Mouse (Mus musculus): Measurements from ENCODE around the gene Mtrr. TPM values are rescaled to one million over a fixed set of nuclear protein-coding genes. Genes with fewer than 3 reads are reported as not detected.
A peak's percentile ranks its signal among the peaks of the same experiment; 100 is the strongest.

Gene Mtrr
- polyA plus RNA-seq (2015; fragmentation: Nextera tagmentation; extraction: Ambion mirVana) = 12.0 and 13.9 TPM in 2 replicates

DNA sequence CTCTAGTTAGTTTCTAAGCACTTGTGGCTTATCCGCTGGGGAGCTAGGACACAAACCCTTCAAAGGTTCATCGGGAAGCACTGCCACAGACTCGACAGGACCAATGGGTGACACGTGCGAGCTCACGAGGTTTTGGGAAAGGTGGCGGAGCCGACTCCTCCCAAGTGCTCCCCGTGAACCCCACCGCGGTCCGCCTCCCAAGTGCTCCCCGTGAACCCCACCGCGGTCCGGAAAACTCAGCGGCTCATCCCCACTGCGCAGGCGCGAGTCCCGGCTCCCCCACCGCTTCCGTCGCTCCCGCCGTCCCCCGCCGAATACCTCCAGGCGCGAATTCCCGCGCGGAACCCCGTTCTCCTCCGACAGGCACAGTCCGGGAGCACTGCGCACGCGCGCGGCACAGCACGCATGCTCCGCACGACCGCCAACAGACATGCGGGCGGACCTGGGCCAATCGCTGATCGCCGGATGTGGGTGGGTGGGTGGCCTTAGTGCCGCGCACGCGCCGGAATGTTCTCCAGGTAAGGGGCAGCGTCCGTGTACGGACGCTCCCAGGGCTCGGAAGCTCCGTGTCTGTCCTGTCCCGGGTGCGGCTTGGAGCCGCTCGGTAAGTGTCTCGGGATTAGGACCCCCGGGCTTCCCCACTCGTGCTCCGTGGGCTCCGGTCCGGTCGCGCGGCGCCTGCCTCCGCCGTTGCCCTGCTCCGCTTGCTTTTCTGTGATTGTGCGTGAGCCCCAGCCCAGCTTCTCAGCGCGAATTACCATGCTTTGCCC, at the start of gene Mtrr, which contains the start of gene Fastkd3:
Gene Mtrr (minus strand): TSS at position 403 of the 770 bp plus-strand sequence.
Gene Fastkd3 (plus strand): TSS at position 488 of the 770 bp plus-strand sequence.
- under 1% methylated on average over 80 of the region's 81 CpGs for WGBS
- DNase-seq (ENCODE audit: low spot score) (peak; percentile 96), ATAC-seq (replicated peaks; ENCODE audit: low FRiP score, low read depth) (peak; percentile 100)
- no peaks in the 10 kb centered on the region for H3K27me3 ChIP-seq (ENCODE audit: insufficient read depth, low read length)
- H3K9ac ChIP-seq (ENCODE audit: low read depth, low read length) = peak within 1 kb of the TSS; percentile 86
- TF ChIP-seq CTCF (IDR thresholded peaks at IDR 0.05; ENCODE audit: low read depth) = no peak
- peak within 1 kb of the TSS; percentile 94 for H3K4me2 ChIP-seq (ENCODE audit: low read length)
- H3K27ac ChIP-seq = peak within 1 kb of the TSS; percentile 87
- peaks cover 7% of the 10 kb centered on the region for H3K4me1 ChIP-seq (replicated peaks; ENCODE audit: insufficient read depth, low read length)
- H3K36me3 ChIP-seq (ENCODE audit: insufficient read depth, low read length) = peaks cover 27% of the 10 kb centered on the region
- H3K9me3 ChIP-seq (replicated peaks; ENCODE audit: low read length) = no peaks in the 10 kb centered on the region
- H3K4me3 ChIP-seq (replicated peaks; ENCODE audit: low read depth, low read length) = peak within 1 kb of the TSS; percentile 82

DNA sequence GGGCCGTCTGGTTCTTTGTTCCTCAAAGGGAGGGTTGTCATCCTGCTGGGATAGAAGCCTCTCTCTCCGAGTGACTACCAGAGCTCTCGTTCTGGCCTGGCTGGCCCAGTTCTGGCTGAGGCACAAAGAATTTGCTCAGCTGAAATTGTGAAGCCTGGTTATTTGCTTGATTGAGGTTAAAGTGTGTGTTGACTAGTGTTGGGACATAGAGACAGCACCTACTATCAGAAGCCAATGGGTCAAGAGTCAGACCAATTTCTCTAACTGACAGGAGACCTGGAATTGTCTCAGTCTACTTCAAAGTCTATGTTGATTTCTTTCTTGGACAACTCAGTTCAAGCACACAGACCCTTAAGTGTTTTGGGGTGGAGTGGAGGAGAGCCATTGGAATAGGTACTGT, 45.1 kb upstream of the Mtrr start:
- Histone ChIP-seq H3K4me1 (replicated peaks; ENCODE audit: insufficient read depth, low read length) (no peaks in the 10 kb centered on the region), H3K9me3 (replicated peaks; ENCODE audit: low read length) (no peaks in the 10 kb centered on the region), H3K9ac (ENCODE audit: low read depth, low read length) (no peak overlapping the region), H3K4me2 (ENCODE audit: low read length) (no peak overlapping the region), H3K27ac (no peak overlapping the region), H3K36me3 (ENCODE audit: insufficient read depth, low read length) (no peaks in the 10 kb centered on the region), H3K4me3 (replicated peaks; ENCODE audit: low read depth, low read length) (no peak overlapping the region), H3K27me3 (ENCODE audit: insufficient read depth, low read length) (no peaks in the 10 kb centered on the region)
- TF ChIP-seq CTCF (IDR thresholded peaks at IDR 0.05; ENCODE audit: low read depth) = no peak
- WGBS = 78% methylated on average over 3 of the region's 3 CpGs
- ATAC-seq (replicated peaks; ENCODE audit: low FRiP score, low read depth) (no peak), DNase-seq (ENCODE audit: low spot score) (no peak)

DNA sequence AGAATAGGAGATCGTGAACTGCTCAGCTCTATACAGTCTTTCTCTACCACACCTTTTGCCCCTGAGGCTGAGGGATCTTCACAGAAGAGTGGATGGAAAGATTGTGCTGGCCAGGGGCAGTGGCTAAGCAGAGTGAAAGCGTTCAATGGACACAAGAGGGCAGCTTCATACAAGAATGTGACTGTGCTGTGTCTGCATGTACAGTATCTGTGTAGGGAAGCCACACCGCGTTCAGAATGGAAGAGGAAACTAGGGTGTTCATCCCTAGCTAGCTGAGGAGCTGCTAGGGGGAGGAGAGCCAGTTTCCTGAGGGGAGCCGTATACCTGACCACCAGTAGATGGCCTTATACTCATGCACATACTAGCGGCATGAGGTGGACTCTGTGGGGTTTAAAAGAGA, 40.8 kb upstream of the Mtrr start:
- Histone ChIP-seq H3K4me3 (replicated peaks; ENCODE audit: low read depth, low read length) (no peak overlapping the region), H3K27ac (no peak overlapping the region), H3K4me1 (replicated peaks; ENCODE audit: insufficient read depth, low read length) (no peaks in the 10 kb centered on the region), H3K9ac (ENCODE audit: low read depth, low read length) (no peak overlapping the region), H3K27me3 (ENCODE audit: insufficient read depth, low read length) (no peaks in the 10 kb centered on the region), H3K36me3 (ENCODE audit: insufficient read depth, low read length) (no peaks in the 10 kb centered on the region), H3K9me3 (replicated peaks; ENCODE audit: low read length) (no peaks in the 10 kb centered on the region), H3K4me2 (ENCODE audit: low read length) (no peak overlapping the region)
- peak; percentile 58 for TF ChIP-seq CTCF (IDR thresholded peaks at IDR 0.05; ENCODE audit: low read depth)
- WGBS = 47% methylated on average over 6 of the region's 6 CpGs
- DNase-seq (ENCODE audit: low spot score) (peak; percentile 74), ATAC-seq (replicated peaks; ENCODE audit: low FRiP score, low read depth) (peak; percentile 36; the same call in 1 of the 2 replicates)

DNA sequence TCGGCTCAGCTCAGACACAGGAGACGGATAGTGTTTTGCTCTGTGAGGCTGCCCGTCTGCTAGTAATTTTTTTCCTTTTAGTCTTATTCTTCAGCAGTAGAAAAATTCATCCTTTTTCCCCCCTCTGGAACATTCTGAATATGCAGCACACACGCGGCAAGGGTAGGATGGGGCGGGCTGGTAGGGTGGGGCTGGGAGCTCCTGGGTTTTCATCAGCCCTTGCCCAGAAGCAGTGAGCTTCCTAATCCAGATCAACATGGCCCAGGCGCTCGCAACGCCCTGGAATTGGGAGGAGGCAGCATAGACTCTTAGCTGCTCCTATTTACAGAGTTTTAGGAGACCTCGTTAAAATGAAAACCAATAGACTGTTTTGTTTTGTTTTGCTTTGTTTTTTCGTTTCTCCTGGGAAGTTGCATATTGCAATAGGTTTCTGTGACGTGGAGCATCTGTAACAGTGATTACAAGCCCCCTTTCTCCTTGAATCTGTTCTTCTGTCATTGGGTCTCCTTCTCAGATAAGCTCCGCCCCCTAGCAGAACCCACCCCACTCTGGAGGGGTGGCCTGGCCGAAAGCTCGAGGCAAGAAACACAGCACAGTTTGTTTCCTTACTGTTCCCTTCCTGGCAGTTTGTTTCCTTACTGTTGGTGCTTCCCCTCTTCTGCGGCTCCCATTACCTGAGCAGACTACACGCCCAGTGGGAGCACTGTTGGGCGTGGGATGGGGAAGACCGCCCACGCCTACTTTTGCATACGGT, 25.9 kb upstream of the Mtrr start:
- H3K36me3 ChIP-seq (ENCODE audit: insufficient read depth, low read length) = no peaks in the 10 kb centered on the region
- no peak overlapping the region for H3K27ac ChIP-seq
- no peak for TF ChIP-seq CTCF (IDR thresholded peaks at IDR 0.05; ENCODE audit: low read depth)
- H3K9ac ChIP-seq (ENCODE audit: low read depth, low read length) = 0 out of 2 replicates have a peak overlapping the region, but pooled peaks have one; percentile 18
- DNase-seq (ENCODE audit: low spot score) = peak; percentile 78
- H3K4me2 ChIP-seq (ENCODE audit: low read length) = peak overlapping the region; percentile 51
- H3K4me3 ChIP-seq (replicated peaks; ENCODE audit: low read depth, low read length) = peak overlapping the region; percentile 14; the same call in 1 of the 2 replicates
- 0 out of 2 replicates have a peak, but pooled peaks have one; percentile 21 for ATAC-seq (replicated peaks; ENCODE audit: low FRiP score, low read depth)
- 37% methylated on average over 21 of the region's 21 CpGs for WGBS
- H3K9me3 ChIP-seq (replicated peaks; ENCODE audit: low read length) = no peaks in the 10 kb centered on the region
- H3K27me3 ChIP-seq (ENCODE audit: insufficient read depth, low read length) = no peaks in the 10 kb centered on the region
- H3K4me1 ChIP-seq (replicated peaks; ENCODE audit: insufficient read depth, low read length) = no peaks in the 10 kb centered on the region

DNA sequence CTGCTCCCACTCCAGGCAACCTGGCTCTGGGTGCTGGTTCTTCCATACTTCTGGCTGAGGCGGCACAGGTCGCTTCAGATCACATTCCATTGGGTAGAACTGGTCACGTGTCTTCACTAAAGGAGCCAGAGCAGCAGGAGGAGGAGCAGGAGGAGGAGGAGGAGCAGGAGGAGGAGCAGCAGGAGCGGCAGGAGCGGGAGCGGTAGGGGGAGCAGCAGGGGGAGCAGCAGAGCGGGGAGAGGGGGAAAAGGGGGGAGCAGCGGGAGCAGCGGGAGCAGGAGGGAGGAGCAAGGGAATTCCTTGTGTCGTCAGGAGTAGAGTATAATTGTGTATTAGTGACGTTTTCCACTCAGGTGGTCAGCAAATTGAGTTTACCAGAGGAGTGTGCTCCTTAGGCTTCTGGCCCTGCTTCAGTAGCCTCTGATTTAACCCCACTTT, 23.8 kb upstream of the Mtrr start:
- Histone ChIP-seq H3K9me3 (replicated peaks; ENCODE audit: low read length) (no peaks in the 10 kb centered on the region), H3K4me2 (ENCODE audit: low read length) (peak overlapping the region; percentile 46), H3K4me3 (replicated peaks; ENCODE audit: low read depth, low read length) (peak overlapping the region; percentile 14; the same call in 1 of the 2 replicates), H3K36me3 (ENCODE audit: insufficient read depth, low read length) (no peaks in the 10 kb centered on the region), H3K27me3 (ENCODE audit: insufficient read depth, low read length) (no peaks in the 10 kb centered on the region), H3K9ac (ENCODE audit: low read depth, low read length) (no peak overlapping the region), H3K4me1 (replicated peaks; ENCODE audit: insufficient read depth, low read length) (no peaks in the 10 kb centered on the region), H3K27ac (no peak overlapping the region)
- ATAC-seq (replicated peaks; ENCODE audit: low FRiP score, low read depth) = peak; percentile 77
- DNase-seq (ENCODE audit: low spot score) = peak; percentile 73
- TF ChIP-seq CTCF (IDR thresholded peaks at IDR 0.05; ENCODE audit: low read depth) = peak; percentile 29; the same call in 1 of the 2 replicates
- 2% methylated on average over 10 of the region's 11 CpGs for WGBS

DNA sequence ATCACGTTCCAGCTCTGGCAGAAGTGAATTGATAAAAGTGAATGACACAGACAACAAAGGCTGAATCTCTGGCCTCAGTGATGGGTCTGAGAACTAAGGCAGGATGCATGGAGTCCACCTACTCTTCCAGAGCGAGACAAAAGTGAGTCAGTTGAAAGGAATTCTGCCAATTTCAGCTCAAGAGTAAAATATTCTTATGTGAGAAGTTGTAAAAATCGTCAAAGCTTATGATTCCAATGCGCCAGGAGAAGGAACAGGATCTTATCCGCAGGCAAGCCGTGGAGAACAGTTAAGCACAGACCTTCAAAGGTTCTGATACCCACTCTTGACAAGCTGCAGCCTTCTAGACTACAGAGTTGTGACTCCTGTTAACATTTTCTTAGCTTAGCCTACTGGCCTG, 21.1 kb upstream of the Mtrr start:
- 79% methylated on average over 6 of the region's 6 CpGs for WGBS
- no peak overlapping the region for H3K4me3 ChIP-seq (replicated peaks; ENCODE audit: low read depth, low read length)
- H3K9me3 ChIP-seq (replicated peaks; ENCODE audit: low read length) = no peaks in the 10 kb centered on the region
- TF ChIP-seq CTCF (IDR thresholded peaks at IDR 0.05; ENCODE audit: low read depth) = no peak
- H3K27me3 ChIP-seq (ENCODE audit: insufficient read depth, low read length) = no peaks in the 10 kb centered on the region
- no peak overlapping the region for H3K9ac ChIP-seq (ENCODE audit: low read depth, low read length)
- DNase-seq (ENCODE audit: low spot score) (no peak), ATAC-seq (replicated peaks; ENCODE audit: low FRiP score, low read depth) (no peak)
- H3K27ac ChIP-seq = no peak overlapping the region
- no peaks in the 10 kb centered on the region for H3K36me3 ChIP-seq (ENCODE audit: insufficient read depth, low read length)
- no peaks in the 10 kb centered on the region for H3K4me1 ChIP-seq (replicated peaks; ENCODE audit: insufficient read depth, low read length)
- H3K4me2 ChIP-seq (ENCODE audit: low read length) = no peak overlapping the region
